Mouse (Mus musculus): ENCODE results near the gene Galnt15. TPM values are rescaled to one million over a fixed set of nuclear protein-coding genes. Genes with fewer than 3 reads are reported as not detected.

Gene Galnt15
- polyA plus RNA-seq, 1 experiment from 2014 or later = 0.73 TPM

GRCm38 (mm10) chr14:32046357-32046756 is 17.6 kb downstream of the Galnt15 start:
- 70% methylated on average over 8 of the region's 8 CpGs for WGBS
- H3K4me1 ChIP-seq (ENCODE audit: insufficient read depth, low read depth, low read length) = no peaks in the 10 kb centered on the region
- H3K36me3 ChIP-seq (ENCODE audit: insufficient read depth, low read length) = no peaks in the 10 kb centered on the region
- H3K4me3 ChIP-seq (ENCODE audit: low read depth, low read length) = no peak overlapping the region
- H3K9ac ChIP-seq (replicated peaks; ENCODE audit: low read depth) = no peak overlapping the region
- H3K4me2 ChIP-seq (replicated peaks; ENCODE audit: low read depth, low read length) = no peak overlapping the region
- H3K27ac ChIP-seq (ENCODE audit: low read length) = no peak overlapping the region
- no peaks in the 10 kb centered on the region for H3K9me3 ChIP-seq (ENCODE audit: low read length)
- H3K27me3 ChIP-seq (replicated peaks; ENCODE audit: insufficient read depth, low read length) = no peaks in the 10 kb centered on the region
- DNase-seq (ENCODE audit: low spot score) (no peak), ATAC-seq (no peak)
- TF ChIP-seq EP300 (IDR thresholded peaks at IDR 0.05) (no peak), CTCF (IDR thresholded peaks at IDR 0.05) (no peak)

DNA sequence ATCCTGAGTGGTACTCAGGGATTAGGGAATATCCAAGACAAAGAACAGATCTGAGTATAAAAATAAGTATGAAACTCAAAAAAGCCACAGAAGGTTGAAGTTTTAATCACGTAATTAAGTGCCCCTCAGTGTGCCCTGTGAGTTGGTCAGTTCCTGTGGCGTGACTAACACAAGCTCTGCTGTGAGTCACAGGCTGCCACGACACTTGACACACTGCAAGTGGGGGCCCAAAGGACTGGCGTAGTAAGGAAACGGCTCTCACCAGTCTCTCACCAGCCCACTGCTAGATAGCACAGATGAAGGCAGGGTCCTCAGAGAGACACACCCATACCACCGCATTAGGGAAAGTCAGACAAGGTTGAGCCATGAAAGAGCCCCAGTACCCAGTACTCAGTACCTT is 21.4 kb downstream of the Galnt15 start:
- Histone ChIP-seq H3K4me1 (ENCODE audit: insufficient read depth, low read depth, low read length) (no peaks in the 10 kb centered on the region), H3K9me3 (ENCODE audit: low read length) (no peaks in the 10 kb centered on the region), H3K36me3 (ENCODE audit: insufficient read depth, low read length) (no peaks in the 10 kb centered on the region), H3K27ac (ENCODE audit: low read length) (no peak overlapping the region), H3K4me3 (ENCODE audit: low read depth, low read length) (no peak overlapping the region), H3K27me3 (replicated peaks; ENCODE audit: insufficient read depth, low read length) (no peaks in the 10 kb centered on the region), H3K4me2 (replicated peaks; ENCODE audit: low read depth, low read length) (no peak overlapping the region), H3K9ac (replicated peaks; ENCODE audit: low read depth) (no peak overlapping the region)
- DNase-seq (ENCODE audit: low spot score) (no peak), ATAC-seq (no peak)
- no peak for TF ChIP-seq CTCF (IDR thresholded peaks at IDR 0.05)
- TF ChIP-seq EP300 (IDR thresholded peaks at IDR 0.05) = no peak
- WGBS = 74% methylated on average over 6 of the region's 6 CpGs

DNA sequence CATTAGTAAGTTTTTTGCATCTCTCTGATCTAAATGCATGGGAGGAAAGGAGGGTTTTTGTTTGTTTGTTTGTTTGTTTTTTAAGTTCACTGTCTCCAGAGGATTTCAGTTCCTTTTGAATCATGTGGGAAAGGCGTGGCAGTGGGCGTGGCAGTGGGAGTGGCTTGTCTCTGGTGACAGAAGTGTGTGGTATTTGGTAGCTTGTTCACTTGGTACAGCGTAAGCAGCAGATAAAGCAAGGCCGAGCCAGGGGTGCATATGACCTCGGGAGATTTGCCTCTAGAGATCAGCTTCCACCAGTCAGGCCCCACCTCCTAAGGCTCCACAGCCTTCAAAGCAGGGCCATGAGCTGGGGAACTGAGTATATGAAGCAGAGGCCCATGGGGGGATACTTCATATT is 25.1 kb downstream of the Galnt15 start:
- Histone ChIP-seq H3K4me3 (ENCODE audit: low read depth, low read length) (no peak overlapping the region), H3K9ac (replicated peaks; ENCODE audit: low read depth) (no peak overlapping the region), H3K9me3 (ENCODE audit: low read length) (no peaks in the 10 kb centered on the region), H3K4me1 (ENCODE audit: insufficient read depth, low read depth, low read length) (no peaks in the 10 kb centered on the region), H3K4me2 (replicated peaks; ENCODE audit: low read depth, low read length) (no peak overlapping the region), H3K27me3 (replicated peaks; ENCODE audit: insufficient read depth, low read length) (no peaks in the 10 kb centered on the region), H3K27ac (ENCODE audit: low read length) (no peak overlapping the region), H3K36me3 (ENCODE audit: insufficient read depth, low read length) (no peaks in the 10 kb centered on the region)
- 57% methylated on average over 5 of the region's 5 CpGs for WGBS
- ATAC-seq (no peak), DNase-seq (ENCODE audit: low spot score) (no peak)
- TF ChIP-seq CTCF (IDR thresholded peaks at IDR 0.05) (no peak), EP300 (IDR thresholded peaks at IDR 0.05) (no peak)

- Histone ChIP-seq H3K9ac (replicated peaks; ENCODE audit: low read depth) (no peak overlapping the region), H3K4me3 (ENCODE audit: low read depth, low read length) (no peak overlapping the region), H3K4me2 (replicated peaks; ENCODE audit: low read depth, low read length) (no peak overlapping the region), H3K27ac (ENCODE audit: low read length) (no peak overlapping the region), H3K9me3 (ENCODE audit: low read length) (no peaks in the 10 kb centered on the region), H3K36me3 (ENCODE audit: insufficient read depth, low read length) (no peaks in the 10 kb centered on the region), H3K27me3 (replicated peaks; ENCODE audit: insufficient read depth, low read length) (no peaks in the 10 kb centered on the region), H3K4me1 (ENCODE audit: insufficient read depth, low read depth, low read length) (no peaks in the 10 kb centered on the region)
- no peak for ATAC-seq
- TF ChIP-seq EP300 (IDR thresholded peaks at IDR 0.05) (no peak), CTCF (IDR thresholded peaks at IDR 0.05) (no peak)
- DNase-seq (ENCODE audit: low spot score) = no peak
- 37% methylated on average over 10 of the region's 10 CpGs for WGBS
These were observed 26.0 kb downstream of the Galnt15 start for GRCm38 (mm10) chr14:32054788-32055187.

GRCm38 (mm10) chr14:32055781-32056180 is 27.0 kb downstream of the Galnt15 start:
- no peak overlapping the region for H3K4me2 ChIP-seq (replicated peaks; ENCODE audit: low read depth, low read length)
- no peak for TF ChIP-seq EP300 (IDR thresholded peaks at IDR 0.05)
- TF ChIP-seq CTCF (IDR thresholded peaks at IDR 0.05) = no peak
- DNase-seq (ENCODE audit: low spot score) (no peak), ATAC-seq (no peak)
- 42% methylated on average over 8 of the region's 8 CpGs for WGBS
- H3K9ac ChIP-seq (replicated peaks; ENCODE audit: low read depth) = no peak overlapping the region
- no peak overlapping the region for H3K4me3 ChIP-seq (ENCODE audit: low read depth, low read length)
- no peaks in the 10 kb centered on the region for H3K36me3 ChIP-seq (ENCODE audit: insufficient read depth, low read length)
- no peaks in the 10 kb centered on the region for H3K4me1 ChIP-seq (ENCODE audit: insufficient read depth, low read depth, low read length)
- H3K27me3 ChIP-seq (replicated peaks; ENCODE audit: insufficient read depth, low read length) = no peaks in the 10 kb centered on the region
- no peaks in the 10 kb centered on the region for H3K9me3 ChIP-seq (ENCODE audit: low read length)
- no peak overlapping the region for H3K27ac ChIP-seq (ENCODE audit: low read length)

- no peak overlapping the region for H3K27ac ChIP-seq (ENCODE audit: low read length)
- DNase-seq (ENCODE audit: low spot score) = no peak
- no peaks in the 10 kb centered on the region for H3K27me3 ChIP-seq (replicated peaks; ENCODE audit: insufficient read depth, low read length)
- no peaks in the 10 kb centered on the region for H3K4me1 ChIP-seq (ENCODE audit: insufficient read depth, low read depth, low read length)
- H3K9ac ChIP-seq (replicated peaks; ENCODE audit: low read depth) = no peak overlapping the region
- TF ChIP-seq CTCF (IDR thresholded peaks at IDR 0.05) = peak; percentile 51
- TF ChIP-seq EP300 (IDR thresholded peaks at IDR 0.05) = no peak
- H3K4me2 ChIP-seq (replicated peaks; ENCODE audit: low read depth, low read length) = no peak overlapping the region
- ATAC-seq = no peak
- H3K4me3 ChIP-seq (ENCODE audit: low read depth, low read length) = no peak overlapping the region
- H3K9me3 ChIP-seq (ENCODE audit: low read length) = no peaks in the 10 kb centered on the region
- WGBS = 95% methylated on average over 2 of the region's 2 CpGs
- no peaks in the 10 kb centered on the region for H3K36me3 ChIP-seq (ENCODE audit: insufficient read depth, low read length)
These were observed 27.9 kb downstream of the Galnt15 start for GRCm38 (mm10) chr14:32056675-32057074.

DNA sequence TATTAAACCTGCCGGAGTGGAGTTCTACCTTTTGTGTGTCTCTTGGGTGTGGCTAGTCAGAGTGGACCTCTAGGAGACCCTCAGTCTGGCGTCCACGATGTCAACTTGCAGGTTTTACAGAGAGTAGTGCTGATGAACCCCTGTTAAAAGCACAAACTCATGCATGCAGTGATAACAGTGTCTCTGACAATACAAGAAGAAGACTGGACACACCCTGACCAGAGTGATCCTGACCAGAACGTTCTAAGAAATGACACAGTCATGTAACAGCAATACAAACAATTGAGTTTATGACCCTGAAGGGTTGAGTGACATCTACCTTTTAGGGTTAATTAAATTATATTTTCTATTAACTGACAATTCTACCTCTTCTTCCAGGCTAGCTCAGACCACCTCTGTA is 28.9 kb downstream of the Galnt15 start:
- no peaks in the 10 kb centered on the region for H3K27me3 ChIP-seq (replicated peaks; ENCODE audit: insufficient read depth, low read length)
- no peak overlapping the region for H3K27ac ChIP-seq (ENCODE audit: low read length)
- H3K9ac ChIP-seq (replicated peaks; ENCODE audit: low read depth) = no peak overlapping the region
- H3K9me3 ChIP-seq (ENCODE audit: low read length) = no peaks in the 10 kb centered on the region
- no peak for ATAC-seq
- no peak overlapping the region for H3K4me3 ChIP-seq (ENCODE audit: low read depth, low read length)
- TF ChIP-seq EP300 (IDR thresholded peaks at IDR 0.05) = no peak
- no peaks in the 10 kb centered on the region for H3K36me3 ChIP-seq (ENCODE audit: insufficient read depth, low read length)
- DNase-seq (ENCODE audit: low spot score) = no peak
- WGBS = 70% methylated on average over 4 of the region's 4 CpGs
- no peak overlapping the region for H3K4me2 ChIP-seq (replicated peaks; ENCODE audit: low read depth, low read length)
- no peaks in the 10 kb centered on the region for H3K4me1 ChIP-seq (ENCODE audit: insufficient read depth, low read depth, low read length)

Measured in lung, postnatal 0 days (tissue).